Mouse (Mus musculus): Measurements from ENCODE around the gene Slc28a2. TPM values are rescaled to one million over a fixed set of nuclear protein-coding genes. Genes with fewer than 3 reads are reported as not detected.
"Not testable (repeated sequence)": the region's sequence is repeated elsewhere in the genome, so short reads cannot be mapped to it uniquely, and the experiment has no call there.

Slc28a2 gene
- not detected in 2 replicates for polyA plus RNA-seq (2016; fragmentation: Nextera tagmentation; extraction: Ambion mirVana)

- H3K4me1 ChIP-seq; H3K36me3 ChIP-seq; H3K27me3 ChIP-seq (ENCODE audit: low read depth, poor library complexity, severe bottlenecking); H3K4me3 ChIP-seq; H3K9me3 ChIP-seq (replicated peaks); H3K27ac ChIP-seq (replicated peaks); DNase-seq (ENCODE audit: low spot score): not testable (repeated sequence)
- 30% methylated on average over 3 of the region's 3 CpGs for WGBS
These were observed at the start of gene Slc28a2 for GRCm38 (mm10) chr2:122426200-122426599. Slc28a2 (plus strand) TSS chr2:122426477.

DNA sequence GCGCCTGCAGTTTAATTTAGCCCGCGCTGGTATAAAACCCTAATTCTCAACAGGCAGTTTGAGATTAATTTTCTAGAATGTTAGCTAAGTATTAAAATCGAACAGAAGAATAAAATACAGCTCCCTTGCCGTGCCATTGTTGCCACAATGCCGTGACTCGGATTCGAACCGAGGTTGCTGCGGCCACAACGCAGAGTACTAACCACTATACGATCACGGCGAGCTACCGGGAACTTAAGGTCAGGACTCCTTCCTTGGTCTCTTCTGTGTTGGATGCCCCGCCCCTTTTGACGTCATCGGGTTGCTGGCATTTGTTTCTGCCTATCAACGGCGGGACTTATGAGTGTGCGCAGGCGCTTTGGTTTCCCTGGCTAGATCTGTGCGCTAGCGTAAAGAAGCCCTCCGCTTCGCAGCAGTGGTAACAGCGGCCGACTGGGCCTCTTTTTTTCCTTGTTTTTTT lies 49.0 kb upstream of the Slc28a2 start:
- WGBS: under 1% methylated on average over 28 of the region's 28 CpGs
- Histone ChIP-seq H3K9me3 (replicated peaks) (no peaks in the 10 kb centered on the region), H3K27me3 (ENCODE audit: low read depth, poor library complexity, severe bottlenecking) (peaks cover 3% of the 10 kb centered on the region), H3K27ac (replicated peaks) (peak overlapping the region; percentile 91), H3K36me3 (no peaks in the 10 kb centered on the region), H3K4me3 (peak overlapping the region; percentile 69), H3K4me1 (peaks cover 23% of the 10 kb centered on the region)
- peak; percentile 96 for DNase-seq (ENCODE audit: low spot score)

GRCm38 (mm10) chr2:122377751-122378246 lies 48.5 kb upstream of the Slc28a2 start:
- Histone ChIP-seq H3K27ac (replicated peaks) (peak overlapping the region; percentile 91), H3K9me3 (replicated peaks) (no peaks in the 10 kb centered on the region), H3K36me3 (no peaks in the 10 kb centered on the region), H3K4me3 (peak overlapping the region; percentile 69), H3K27me3 (ENCODE audit: low read depth, poor library complexity, severe bottlenecking) (no peaks in the 10 kb centered on the region), H3K4me1 (peaks cover 23% of the 10 kb centered on the region)
- peak; percentile 85 for DNase-seq (ENCODE audit: low spot score)
- WGBS: 0% methylated on average over 26 of the region's 26 CpGs

- peak overlapping the region; percentile 69 for H3K4me3 ChIP-seq
- H3K27me3 ChIP-seq (ENCODE audit: low read depth, poor library complexity, severe bottlenecking): no peaks in the 10 kb centered on the region
- H3K9me3 ChIP-seq (replicated peaks): no peaks in the 10 kb centered on the region
- WGBS: 19% methylated on average over 8 of the region's 8 CpGs
- H3K36me3 ChIP-seq: no peaks in the 10 kb centered on the region
- peaks cover 23% of the 10 kb centered on the region for H3K4me1 ChIP-seq
- H3K27ac ChIP-seq (replicated peaks): peak overlapping the region; percentile 57
- peak; percentile 54 for DNase-seq (ENCODE audit: low spot score)
These were observed 47.6 kb upstream of the Slc28a2 start for GRCm38 (mm10) chr2:122378421-122379291.

- no peak for DNase-seq (ENCODE audit: low spot score)
- no peaks in the 10 kb centered on the region for H3K36me3 ChIP-seq
- 51% methylated on average over 2 of the region's 2 CpGs for WGBS
- no peaks in the 10 kb centered on the region for H3K27me3 ChIP-seq (ENCODE audit: low read depth, poor library complexity, severe bottlenecking)
- no peak overlapping the region for H3K4me3 ChIP-seq
- no peaks in the 10 kb centered on the region for H3K9me3 ChIP-seq (replicated peaks)
- no peak overlapping the region for H3K27ac ChIP-seq (replicated peaks)
- peaks cover 23% of the 10 kb centered on the region for H3K4me1 ChIP-seq
These were observed 47.0 kb upstream of the Slc28a2 start for GRCm38 (mm10) chr2:122379292-122379650.

DNA sequence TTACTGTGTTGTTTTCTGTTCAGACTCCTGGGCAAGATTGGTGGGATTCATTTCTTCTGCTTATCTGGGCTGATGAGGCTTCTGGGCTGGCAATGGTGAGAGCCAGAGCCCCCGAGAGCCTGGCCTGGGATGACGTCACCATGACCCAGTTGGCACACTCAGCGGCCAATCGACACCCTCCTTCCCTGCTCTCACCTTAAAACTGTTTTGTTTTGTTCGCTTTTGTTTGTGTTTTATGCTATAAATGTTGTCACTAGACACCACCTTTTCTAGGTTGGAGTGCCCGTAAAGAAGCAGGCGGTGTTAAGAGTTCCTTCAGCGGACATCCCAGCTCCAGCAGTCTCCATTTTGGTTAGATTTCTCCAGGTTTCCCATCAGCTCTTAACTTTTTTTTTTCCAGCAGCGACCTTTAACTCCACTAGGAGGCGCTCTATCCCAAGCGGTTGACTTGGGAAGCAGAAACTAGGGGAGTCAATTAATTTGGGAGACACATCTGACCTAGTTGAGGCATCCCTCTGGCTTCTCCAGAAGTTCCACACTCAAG lies 45.4 kb upstream of the Slc28a2 start:
- 8% methylated on average over 11 of the region's 11 CpGs for WGBS
- no peaks in the 10 kb centered on the region for H3K27me3 ChIP-seq (ENCODE audit: low read depth, poor library complexity, severe bottlenecking)
- H3K4me3 ChIP-seq: peak overlapping the region; percentile 42
- DNase-seq (ENCODE audit: low spot score): peak; percentile 65
- peaks cover 17% of the 10 kb centered on the region for H3K4me1 ChIP-seq
- H3K36me3 ChIP-seq: no peaks in the 10 kb centered on the region
- H3K27ac ChIP-seq (replicated peaks): peak overlapping the region; percentile 49
- no peaks in the 10 kb centered on the region for H3K9me3 ChIP-seq (replicated peaks)

- peaks cover 13% of the 10 kb centered on the region for H3K4me1 ChIP-seq
- no peak overlapping the region for H3K27ac ChIP-seq (replicated peaks)
- no peaks in the 10 kb centered on the region for H3K36me3 ChIP-seq
- no peaks in the 10 kb centered on the region for H3K9me3 ChIP-seq (replicated peaks)
- no peak for DNase-seq (ENCODE audit: low spot score)
- no peaks in the 10 kb centered on the region for H3K27me3 ChIP-seq (ENCODE audit: low read depth, poor library complexity, severe bottlenecking)
- WGBS: 78% methylated on average over 16 of the region's 16 CpGs
- 0 out of 2 replicates have a peak overlapping the region, but pooled peaks have one; percentile 42 for H3K4me3 ChIP-seq
These were observed 44.8 kb upstream of the Slc28a2 start for GRCm38 (mm10) chr2:122381329-122382103.

GRCm38 (mm10) chr2:122382121-122382520 lies 44.2 kb upstream of the Slc28a2 start:
- Histone ChIP-seq H3K36me3 (no peaks in the 10 kb centered on the region), H3K27me3 (ENCODE audit: low read depth, poor library complexity, severe bottlenecking) (no peaks in the 10 kb centered on the region), H3K27ac (replicated peaks) (no peak overlapping the region), H3K4me1 (peaks cover 13% of the 10 kb centered on the region), H3K9me3 (replicated peaks) (no peaks in the 10 kb centered on the region), H3K4me3 (no peak overlapping the region)
- WGBS: 84% methylated on average over 6 of the region's 6 CpGs
- DNase-seq (ENCODE audit: low spot score): no peak

DNA sequence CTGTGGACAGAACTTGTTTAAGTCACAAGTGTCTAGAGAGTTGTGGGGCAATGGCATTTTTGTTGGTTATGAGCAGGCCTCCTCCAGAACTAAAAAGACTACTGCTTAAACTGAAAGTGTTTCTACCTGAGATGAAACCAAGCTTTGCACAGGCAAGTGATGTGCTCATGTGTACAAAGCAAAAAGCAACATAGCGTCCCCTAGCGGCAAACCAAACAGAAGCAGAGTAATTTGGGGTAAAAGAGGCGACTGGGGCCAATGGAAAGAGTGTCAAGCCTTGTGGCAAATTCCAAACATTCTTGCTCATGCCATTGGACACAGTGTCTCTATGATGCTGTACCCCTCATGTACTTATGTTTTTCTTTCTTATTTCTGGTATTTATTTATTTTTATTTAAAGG lies 41.2 kb upstream of the Slc28a2 start:
- no peak overlapping the region for H3K27ac ChIP-seq (replicated peaks)
- H3K27me3 ChIP-seq (ENCODE audit: low read depth, poor library complexity, severe bottlenecking): no peaks in the 10 kb centered on the region
- WGBS: 40% methylated on average over 3 of the region's 3 CpGs
- no peak overlapping the region for H3K4me3 ChIP-seq
- no peaks in the 10 kb centered on the region for H3K36me3 ChIP-seq
- peaks cover 7% of the 10 kb centered on the region for H3K4me1 ChIP-seq
- no peak for DNase-seq (ENCODE audit: low spot score)
- no peaks in the 10 kb centered on the region for H3K9me3 ChIP-seq (replicated peaks)

GRCm38 (mm10) chr2:122387135-122387534 lies 39.1 kb upstream of the Slc28a2 start:
- not testable (repeated sequence) for H3K9me3 ChIP-seq (replicated peaks); H3K4me3 ChIP-seq; H3K27ac ChIP-seq (replicated peaks); H3K4me1 ChIP-seq; H3K36me3 ChIP-seq; DNase-seq (ENCODE audit: low spot score); H3K27me3 ChIP-seq (ENCODE audit: low read depth, poor library complexity, severe bottlenecking)
- WGBS: 95% methylated on average over 3 of the region's 3 CpGs

DNA sequence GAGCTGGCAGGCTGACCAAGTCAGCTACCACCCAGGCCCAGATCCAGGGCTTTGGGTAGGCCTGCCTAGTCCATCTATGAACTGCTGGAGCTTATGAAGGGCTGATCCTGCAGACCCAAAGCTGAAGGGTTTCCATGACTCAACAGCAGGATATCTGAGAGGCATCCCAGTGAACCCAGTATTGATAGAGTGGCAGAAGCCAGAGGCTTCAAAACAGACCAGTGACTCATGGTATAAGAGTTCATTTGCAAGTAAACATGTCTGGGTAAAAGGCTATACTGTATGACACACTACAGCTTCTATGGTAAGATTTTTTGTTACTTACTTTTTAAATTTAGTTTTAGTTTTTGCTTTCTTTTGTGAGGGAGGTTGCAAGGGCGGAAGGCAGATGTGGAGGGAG lies 30.1 kb upstream of the Slc28a2 start:
- Histone ChIP-seq H3K4me3 (no peak overlapping the region), H3K36me3 (no peaks in the 10 kb centered on the region), H3K27ac (replicated peaks) (no peak overlapping the region), H3K27me3 (ENCODE audit: low read depth, poor library complexity, severe bottlenecking) (no peaks in the 10 kb centered on the region), H3K4me1 (0 out of 2 replicates have a peak, but pooled peaks cover 2% of the 10 kb centered on the region), H3K9me3 (replicated peaks) (no peaks in the 10 kb centered on the region)
- DNase-seq (ENCODE audit: low spot score): no peak
- WGBS: 92% methylated on average over 1 of the region's 1 CpGs

DNA sequence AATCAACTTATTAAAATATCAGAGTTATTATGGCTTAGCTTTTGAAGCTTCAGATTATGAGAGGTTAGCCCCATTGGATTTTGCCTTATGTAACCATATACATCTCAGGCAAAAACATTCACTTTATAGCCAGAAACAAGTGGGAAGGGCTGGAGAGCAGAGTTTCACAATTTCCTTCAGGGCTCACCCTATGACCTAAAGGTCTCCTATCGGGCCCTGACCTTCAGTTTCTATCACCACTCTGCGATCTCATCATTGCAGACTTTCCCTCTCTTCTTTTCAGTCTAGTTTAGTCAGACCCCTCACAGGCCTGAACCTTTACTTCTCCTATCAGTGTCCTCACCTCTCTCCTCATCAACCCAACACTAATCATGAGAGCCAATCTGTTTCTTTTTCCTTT lies 18.7 kb upstream of the Slc28a2 start:
- no peak for DNase-seq (ENCODE audit: low spot score)
- Histone ChIP-seq H3K4me3 (no peak overlapping the region), H3K27me3 (ENCODE audit: low read depth, poor library complexity, severe bottlenecking) (no peaks in the 10 kb centered on the region), H3K27ac (replicated peaks) (no peak overlapping the region), H3K36me3 (no peaks in the 10 kb centered on the region), H3K4me1 (no peaks in the 10 kb centered on the region), H3K9me3 (replicated peaks) (no peaks in the 10 kb centered on the region)
- 91% methylated on average over 2 of the region's 2 CpGs for WGBS
